23 mouse cellular contexts compared by ENCODE assay signal in genomic region chr2:127929939-127930715, GRCm38 (mm10).
"Had no signal": no experiment of that assay in that cellular context is flagged by ENCODE, and none has a peak within 500 bp of the region (broad histone marks: within the 10 kb centered on the region; RNA-seq: fewer than 3 reads in every experiment).

No protein-coding gene starts in this region.

- H3K27ac ChIP-seq: kidney, embryonic 15.5 days; left cerebral cortex, adult 2 months; limb, embryonic 10.5 days; limb, embryonic 13.5 days; liver, embryonic 12.5 days; liver, embryonic 15.5 days; lung, embryonic 15.5 days; midbrain, embryonic 10.5 days; neural tube, embryonic 12.5 days; neural tube, embryonic 15.5 days had no signal

- H3K36me3 ChIP-seq: kidney, embryonic 15.5 days; limb, embryonic 10.5 days; limb, embryonic 13.5 days; liver, embryonic 12.5 days; liver, embryonic 15.5 days; lung, embryonic 15.5 days; midbrain, embryonic 10.5 days; neural tube, embryonic 12.5 days; neural tube, embryonic 15.5 days had no signal

- H3K4me1 ChIP-seq: liver, embryonic 15.5 days; megakaryocyte, embryonic 14.5 days had no signal

- H3K9ac ChIP-seq: kidney, embryonic 15.5 days; limb, embryonic 13.5 days; liver, embryonic 12.5 days; liver, embryonic 15.5 days; lung, embryonic 15.5 days; neural tube, embryonic 12.5 days; neural tube, embryonic 15.5 days had no signal

- H3K4me3 ChIP-seq: kidney, embryonic 15.5 days; left cerebral cortex, adult 2 months; limb, embryonic 10.5 days; limb, embryonic 13.5 days; liver, embryonic 12.5 days; liver, embryonic 15.5 days; lung, embryonic 15.5 days; megakaryocyte, embryonic 14.5 days; midbrain, embryonic 10.5 days; neural tube, embryonic 12.5 days; neural tube, embryonic 15.5 days had no signal

- H3K4me2 ChIP-seq: kidney, embryonic 15.5 days; limb, embryonic 13.5 days; liver, embryonic 12.5 days; liver, embryonic 15.5 days; lung, embryonic 15.5 days; neural tube, embryonic 12.5 days; neural tube, embryonic 15.5 days had no signal

- DNase-seq: kidney, adult 8-10 months; kidney, postnatal 10 days; kidney, postnatal 36 days; layer of hippocampus, postnatal 36 days; liver; lung, adult 18-20 months; lung, postnatal 10 days; lung, postnatal 36 days; midbrain, embryonic 14.5 days; retina, postnatal 1 day; thymus, adult 18-20 months; thymus, postnatal 4 days had no signal

- H3K27me3 ChIP-seq: kidney, embryonic 15.5 days; liver, embryonic 12.5 days; liver, embryonic 15.5 days; lung, embryonic 15.5 days; neural tube, embryonic 12.5 days; neural tube, embryonic 15.5 days had no signal

- H3K9me3 ChIP-seq: kidney, embryonic 15.5 days; limb, embryonic 10.5 days; limb, embryonic 13.5 days; liver, embryonic 12.5 days; liver, embryonic 15.5 days; lung, embryonic 15.5 days; megakaryocyte, embryonic 14.5 days; midbrain, embryonic 10.5 days; neural tube, embryonic 12.5 days; neural tube, embryonic 15.5 days had no signal
